Mouse (Mus musculus): ENCODE data around the gene Krt81. TPM values are rescaled to one million over a fixed set of nuclear protein-coding genes. Genes with fewer than 3 reads are reported as not detected.

Krt81 gene
- polyA plus RNA-seq, 1 experiment from 2014 or later, result not detected

Other genes with a start within 250 kb of the Krt81 start
- gene Grasp, start 239.6 kb downstream of the Krt81 start, polyA plus RNA-seq (2015; fragmentation: Nextera tagmentation; extraction: Ambion mirVana), result 3.9 and 4.8 TPM in 2 replicates
- 7.9 and 8.9 TPM in 2 replicates for gene Nr4a1, start 209.5 kb downstream of the Krt81 start, polyA plus RNA-seq (2015; fragmentation: Nextera tagmentation; extraction: Ambion mirVana)
- 61.1 and 62.0 TPM in 2 replicates for gene Atg101, start 179.5 kb downstream of the Krt81 start, polyA plus RNA-seq (2015; fragmentation: Nextera tagmentation; extraction: Ambion mirVana)
- 4.1 TPM in 2 replicates for gene 6030408B16Rik, start 170.5 kb downstream of the Krt81 start, polyA plus RNA-seq (2015; fragmentation: Nextera tagmentation; extraction: Ambion mirVana)
- 1.2 TPM in 2 replicates for gene Krt80, start 93.6 kb downstream of the Krt81 start, polyA plus RNA-seq (2015; fragmentation: Nextera tagmentation; extraction: Ambion mirVana)
- gene Krt7, start 52.7 kb downstream of the Krt81 start, polyA plus RNA-seq (2015; fragmentation: Nextera tagmentation; extraction: Ambion mirVana), result 134 and 137 TPM in 2 replicates
- gene Krt87, start 24.9 kb downstream of the Krt81 start, polyA plus RNA-seq (2015; fragmentation: Nextera tagmentation; extraction: Ambion mirVana), result 0.20 and 0.21 TPM in 2 replicates
- gene Krt88, start 16.0 kb downstream of the Krt81 start, polyA plus RNA-seq (2015; fragmentation: Nextera tagmentation; extraction: Ambion mirVana), result not detected in 2 replicates
- 0.14 TPM in 1 of 2 replicates, not detected in the other for gene Krt86, start 9.7 kb upstream of the Krt81 start, polyA plus RNA-seq (2015; fragmentation: Nextera tagmentation; extraction: Ambion mirVana)
- 0.19 TPM in 1 of 2 replicates, not detected in the other for gene Krt83, start 27.8 kb upstream of the Krt81 start, polyA plus RNA-seq (2015; fragmentation: Nextera tagmentation; extraction: Ambion mirVana)
- not detected in 2 replicates for gene Gm49425, start 53.5 kb upstream of the Krt81 start, polyA plus RNA-seq (2015; fragmentation: Nextera tagmentation; extraction: Ambion mirVana)
- 0.13 and 0.29 TPM in 2 replicates for gene Krt84, start 69.1 kb upstream of the Krt81 start, polyA plus RNA-seq (2015; fragmentation: Nextera tagmentation; extraction: Ambion mirVana)
- gene Krt82, start 86.9 kb upstream of the Krt81 start, polyA plus RNA-seq (2015; fragmentation: Nextera tagmentation; extraction: Ambion mirVana), result not detected in 2 replicates
- gene Krt90, start 99.2 kb upstream of the Krt81 start, polyA plus RNA-seq (2015; fragmentation: Nextera tagmentation; extraction: Ambion mirVana), result 0.09 and 0.16 TPM in 2 replicates
- not detected in 2 replicates for gene Krt75, start 110.2 kb upstream of the Krt81 start, polyA plus RNA-seq (2015; fragmentation: Nextera tagmentation; extraction: Ambion mirVana)
- not detected in 2 replicates for gene Gm5414, start 164.4 kb upstream of the Krt81 start, polyA plus RNA-seq (2015; fragmentation: Nextera tagmentation; extraction: Ambion mirVana)
- gene Gm5478, start 183.6 kb upstream of the Krt81 start, polyA plus RNA-seq (2015; fragmentation: Nextera tagmentation; extraction: Ambion mirVana), result not detected in 2 replicates
- not detected in 2 replicates for gene Krt6b, start 216.5 kb upstream of the Krt81 start, polyA plus RNA-seq (2015; fragmentation: Nextera tagmentation; extraction: Ambion mirVana)
- 0.32 and 0.64 TPM in 2 replicates for gene Krt6a, start 230.6 kb upstream of the Krt81 start, polyA plus RNA-seq (2015; fragmentation: Nextera tagmentation; extraction: Ambion mirVana)
- gene Krt5, start 249.1 kb upstream of the Krt81 start, polyA plus RNA-seq (2015; fragmentation: Nextera tagmentation; extraction: Ambion mirVana), result 0.25 and 0.87 TPM in 2 replicates

Data from intestine, embryonic 15.5 days (tissue).